Mouse (Mus musculus) small intestine, adult 2 months (tissue): ENCODE measurements around the gene Cyth4. TPM values are rescaled to one million over a fixed set of nuclear protein-coding genes. Genes with fewer than 3 reads are reported as not detected.

Source experiments
- H3K27ac ChIP-seq: fragments of 200-500 bp; 2 replicates; pipeline ENCODE4 v1.5.1; 2012; ENCODE audit warnings: low read depth, low read length, control low read depth, inconsistent platforms; ENCODE audit not compliant: insufficient read depth
- H3K27me3 ChIP-seq: fragments of 200-500 bp; 2 replicates; pipeline ENCODE4 v1.6.1; 2012; ENCODE audit warnings: mild to moderate bottlenecking, moderate library complexity, low read length, inconsistent platforms; ENCODE audit not compliant: control insufficient read depth, insufficient read depth
- H3K36me3 ChIP-seq: fragments of 200-500 bp; 2 replicates; pipeline ENCODE4 v1.6.1; 2012; ENCODE audit warnings: mild to moderate bottlenecking, low read length, control low read depth, inconsistent platforms; ENCODE audit not compliant: control insufficient read depth, insufficient read depth
- H3K4me1 ChIP-seq: fragments of 200-500 bp; 2 replicates; pipeline ENCODE4 v1.6.1; 2012; ENCODE audit warnings: low read length, inconsistent platforms, mixed read lengths; ENCODE audit not compliant: control insufficient read depth, insufficient read depth, insufficient read length
- H3K4me3 ChIP-seq: fragments of 200-500 bp; 2 replicates; pipeline ENCODE4 v1.5.1; 2012; ENCODE audit warnings: low read depth, mild to moderate bottlenecking, control low read depth, inconsistent platforms, low read length, moderate library complexity
- CTCF ChIP-seq: fragments of 200-500 bp; IDR thresholded peaks from 2 replicates; pipeline ENCODE4 v1.5.1; 2012; ENCODE audit warnings: low read depth, mild to moderate bottlenecking, control low read depth, inconsistent platforms, low read length, moderate library complexity, mixed read lengths; ENCODE audit not compliant: insufficient replicate concordance, insufficient read length; ENCODE audit errors: extremely low read depth
- POLR2A ChIP-seq: fragments of 200-500 bp; IDR thresholded peaks from 2 replicates; pipeline ENCODE4 v1.6.1; 2012; ENCODE audit warnings: low read depth, mild to moderate bottlenecking, control low read depth, inconsistent platforms, low read length, moderate library complexity
- WGBS: fragments of 180-500 bp; shearing (Covaris S2); methylation state at CpG from one replicate; pipeline ENCODE4 v1.1.7; 2018; 5-methylcytosine and 5-hydroxymethylcytosine counted together
- polyA plus RNA-seq: library from polyadenylated mRNA; depleted of rRNA; stranded (reverse); fragments of >200 nt; gene quantifications from 2 replicates; pipeline ENCODE4 v1.2.3, GENCODE M21; 2012

Gene Cyth4
- polyA plus RNA-seq, 1 experiment: 12.7 TPM

DNA sequence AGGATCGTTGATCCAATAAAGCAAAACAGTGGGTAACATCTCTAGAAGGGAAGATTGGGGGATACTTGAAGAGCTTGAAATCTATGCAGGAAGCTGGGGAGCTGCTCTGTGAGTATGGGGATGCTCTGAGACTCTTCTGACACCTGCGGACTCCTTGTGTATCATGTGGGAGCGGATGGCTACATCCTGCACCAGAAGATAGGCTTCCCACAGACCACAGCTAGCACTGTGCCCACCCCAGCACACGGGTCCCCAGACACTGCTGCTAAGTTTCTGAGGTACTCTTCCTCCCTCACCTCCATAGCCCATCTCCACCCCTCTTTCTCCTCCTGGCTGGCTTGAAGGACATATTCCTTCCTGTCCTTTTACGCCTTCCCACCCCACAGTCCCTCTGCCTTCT lies 26.7 kb upstream of the Cyth4 start:
- Histone ChIP-seq H3K27ac (no peak overlapping the region), H3K27me3 (no peaks in the 10 kb centered on the region), H3K36me3 (no peaks in the 10 kb centered on the region), H3K4me3 (no peak overlapping the region), H3K4me1 (peaks cover 6% of the 10 kb centered on the region; the same call in 1 of the 2 replicates)
- TF ChIP-seq POLR2A (no peak), CTCF (no peak)
- 93% methylated on average over 5 of the region's 5 CpGs for WGBS

DNA sequence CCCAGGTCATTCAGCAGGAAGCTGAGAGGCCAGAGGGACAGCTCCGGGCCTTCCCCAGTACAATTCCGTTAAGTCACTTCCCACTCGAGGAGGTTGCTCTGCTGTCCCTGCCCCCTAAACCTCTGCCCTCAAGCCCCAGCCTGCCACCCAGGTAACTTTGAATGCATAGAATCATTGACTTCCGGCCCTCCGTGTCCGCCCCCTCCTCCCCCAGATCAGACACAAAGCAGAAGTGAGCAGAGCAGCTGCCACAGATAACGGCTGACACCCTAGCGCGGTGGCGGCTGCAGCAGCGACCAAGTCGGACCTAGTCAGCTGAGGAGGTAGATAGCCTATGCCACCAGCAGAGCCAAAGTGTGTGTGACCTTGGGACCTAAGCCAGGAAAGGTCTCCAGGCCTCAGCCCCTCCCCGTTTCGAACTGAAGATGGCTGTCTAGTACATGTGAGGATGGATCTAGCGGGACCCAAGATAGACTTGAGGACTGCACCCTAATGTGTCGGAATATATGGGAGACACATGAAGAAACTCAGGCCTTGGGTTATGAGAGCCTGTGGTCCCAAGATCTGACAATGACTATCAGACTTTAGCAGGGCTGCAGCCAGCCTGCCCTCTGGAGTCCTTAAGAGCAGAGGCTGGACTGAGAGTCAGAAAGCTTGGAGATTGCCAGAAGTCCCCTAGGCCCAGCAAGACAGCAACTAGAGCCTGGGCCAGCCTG lies 25.1 kb upstream of the Cyth4 start:
- WGBS: 24% methylated on average over 16 of the region's 16 CpGs
- Histone ChIP-seq H3K4me3 (peak overlapping the region; percentile 63), H3K27me3 (no peaks in the 10 kb centered on the region), H3K4me1 (0 out of 2 replicates have a peak, but pooled peaks cover 6% of the 10 kb centered on the region), H3K36me3 (no peaks in the 10 kb centered on the region), H3K27ac (peak overlapping the region; percentile 75)
- TF ChIP-seq POLR2A: no peak
- TF ChIP-seq CTCF: no peak

GRCm38 (mm10) chr15:78572270-78572600 lies 24.6 kb upstream of the Cyth4 start:
- Histone ChIP-seq H3K4me3 (peak overlapping the region; percentile 63), H3K27ac (peak overlapping the region; percentile 75), H3K36me3 (no peaks in the 10 kb centered on the region), H3K27me3 (no peaks in the 10 kb centered on the region), H3K4me1 (0 out of 2 replicates have a peak, but pooled peaks cover 6% of the 10 kb centered on the region)
- 63% methylated on average over 5 of the region's 5 CpGs for WGBS
- TF ChIP-seq POLR2A (no peak), CTCF (no peak)

GRCm38 (mm10) chr15:78572658-78573397 lies 24.0 kb upstream of the Cyth4 start, which contains the start of gene Rac2:
Gene Rac2 (minus strand): TSS chr15:78572783.
- TF ChIP-seq POLR2A (0 out of 2 replicates have a peak, but pooled peaks have one; percentile 20), CTCF (no peak)
- Histone ChIP-seq H3K4me3 (peak within 1 kb of the TSS; percentile 63), H3K27me3 (no peaks in the 10 kb centered on the region), H3K36me3 (no peaks in the 10 kb centered on the region), H3K27ac (peak within 1 kb of the TSS; percentile 75), H3K4me1 (0 out of 2 replicates have a peak, but pooled peaks cover 6% of the 10 kb centered on the region)
- 52% methylated on average over 8 of the region's 8 CpGs for WGBS

DNA sequence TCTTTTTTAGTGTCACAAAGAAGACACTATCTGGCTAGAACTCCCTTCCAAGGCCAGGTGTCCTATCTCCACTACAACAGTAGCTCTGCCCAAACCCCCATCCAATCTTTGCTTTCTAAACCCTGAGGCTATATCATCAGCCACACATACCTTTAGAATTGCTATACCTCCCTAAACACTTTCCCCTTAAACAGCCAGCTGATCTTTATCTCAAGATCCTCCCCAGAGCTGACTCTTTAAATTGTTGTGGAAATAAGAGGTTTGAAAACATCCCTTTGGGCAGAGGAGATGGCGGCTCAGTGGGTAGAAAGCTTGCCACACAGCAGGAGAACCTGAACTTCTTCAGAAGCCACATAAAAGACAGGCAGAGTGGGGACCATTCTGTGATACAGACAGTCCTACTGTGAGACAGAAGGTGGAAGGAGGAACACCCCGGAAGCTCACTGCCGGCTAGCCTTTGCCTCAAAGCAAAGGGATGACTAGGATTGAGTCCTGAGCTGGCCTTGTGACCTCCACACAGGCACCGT lies 20.5 kb upstream of the Cyth4 start:
- no peak for TF ChIP-seq POLR2A
- no peak for TF ChIP-seq CTCF
- H3K27me3 ChIP-seq: no peaks in the 10 kb centered on the region
- no peak overlapping the region for H3K27ac ChIP-seq
- H3K4me1 ChIP-seq: peaks cover 10% of the 10 kb centered on the region; the same call in 1 of the 2 replicates
- no peaks in the 10 kb centered on the region for H3K36me3 ChIP-seq
- WGBS: 78% methylated on average over 4 of the region's 4 CpGs
- no peak overlapping the region for H3K4me3 ChIP-seq

DNA sequence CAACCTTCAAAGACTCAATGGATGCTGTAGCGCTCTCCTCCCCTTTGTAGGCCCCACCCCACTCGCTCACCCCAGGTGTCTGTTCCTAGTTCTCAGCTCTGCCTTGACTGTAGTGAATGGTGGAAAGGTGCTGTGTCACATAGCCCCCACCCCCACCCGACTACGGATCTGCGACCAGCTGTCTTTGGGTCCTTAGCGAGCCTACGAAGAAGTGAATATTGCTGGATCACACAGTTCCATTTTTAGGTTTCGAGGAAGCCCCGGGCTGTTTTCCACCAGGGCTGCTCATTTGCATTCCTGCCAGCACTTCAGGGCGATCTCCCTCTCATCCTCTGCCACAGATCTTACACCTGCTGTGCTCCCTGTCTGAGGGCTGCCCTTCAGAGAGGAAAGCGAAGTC lies 13.5 kb upstream of the Cyth4 start:
- no peak overlapping the region for H3K27ac ChIP-seq
- no peaks in the 10 kb centered on the region for H3K27me3 ChIP-seq
- no peak for TF ChIP-seq POLR2A
- WGBS: 48% methylated on average over 11 of the region's 11 CpGs
- H3K36me3 ChIP-seq: no peaks in the 10 kb centered on the region
- peaks cover 5% of the 10 kb centered on the region; the same call in 1 of the 2 replicates for H3K4me1 ChIP-seq
- H3K4me3 ChIP-seq: no peak overlapping the region

DNA sequence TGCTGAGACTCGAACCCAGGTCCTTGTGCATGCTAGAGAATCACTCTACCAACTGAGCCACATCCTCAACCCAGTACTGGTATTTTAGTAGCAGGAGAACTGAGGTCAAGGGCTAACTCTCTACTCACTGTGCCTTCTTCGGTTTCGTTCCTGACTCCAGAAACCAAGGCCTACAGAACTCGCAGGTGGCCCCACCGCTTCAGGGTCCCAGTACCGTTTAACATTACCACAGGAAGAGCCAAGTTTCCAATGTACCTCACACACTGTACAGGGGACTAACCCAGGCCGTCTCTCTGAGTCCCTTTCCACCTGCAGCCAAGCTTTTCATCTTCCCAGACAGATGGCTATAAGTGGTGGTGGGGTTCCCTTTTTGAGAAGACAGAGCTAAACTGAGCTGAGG lies 11.4 kb upstream of the Cyth4 start:
- H3K4me3 ChIP-seq: no peak overlapping the region
- H3K27me3 ChIP-seq: no peaks in the 10 kb centered on the region
- 81% methylated on average over 7 of the region's 7 CpGs for WGBS
- H3K36me3 ChIP-seq: no peaks in the 10 kb centered on the region
- TF ChIP-seq CTCF (no peak), POLR2A (no peak)
- no peak overlapping the region for H3K27ac ChIP-seq
- peaks cover 6% of the 10 kb centered on the region; the same call in 1 of the 2 replicates for H3K4me1 ChIP-seq
